Mouse (Mus musculus) olfactory bulb, adult 2 months (tissue): ENCODE measurements at regions not wholly inside any gene's neighbourhood (a gene's known extent, or its start where the extent isn't known, plus 50 kb on each side); places are given as distances from the start of the nearest gene placed in this dataset.

Source experiments
- CTCF ChIP-seq: fragments of 200-500 bp; IDR thresholded peaks from 2 replicates; pipeline ENCODE4 v1.5.1; 2012; ENCODE audit warnings: low read depth, mild to moderate bottlenecking, low read length, moderate library complexity; ENCODE audit not compliant: insufficient read depth
- POLR2A ChIP-seq: fragments of 200-500 bp; IDR thresholded peaks from 2 replicates; pipeline ENCODE4 v1.6.1; 2012; ENCODE audit warnings: mild to moderate bottlenecking, low read depth, low read length, moderate library complexity; ENCODE audit not compliant: insufficient read depth

DNA sequence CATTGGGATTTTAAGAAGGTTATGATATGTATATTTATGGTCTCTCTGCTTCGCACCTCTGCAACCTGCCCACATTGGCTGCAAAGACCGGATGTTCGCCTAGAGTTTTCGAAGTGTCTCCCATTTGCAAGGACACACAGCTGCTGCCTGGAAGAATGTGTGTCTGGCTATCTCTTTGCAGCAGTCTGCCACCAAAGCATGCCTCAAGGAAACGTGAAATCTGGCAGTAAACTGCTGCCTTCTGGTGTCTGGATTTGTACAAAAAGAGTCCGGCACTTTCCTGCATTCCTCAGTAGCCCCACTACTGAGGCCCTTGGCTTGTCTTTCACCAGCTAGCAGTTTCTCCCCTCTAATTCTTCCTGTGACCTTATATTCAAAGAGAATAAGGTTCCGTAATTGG is 148.5 kb upstream of the Epha4 start:
- TF ChIP-seq CTCF (no peak), POLR2A (no peak)
